Mouse (Mus musculus) testis, postnatal 14 days (tissue): ENCODE measurements around the gene Plcd1.
A peak's percentile ranks its signal among the peaks of the same experiment; 100 is the strongest.

Experiments used
- DNase-seq: peaks from one replicate; pipeline ENCODE4 v3.0.0; 2021; ENCODE audit warnings: low spot score

The Plcd1 gene

GRCm38 (mm10) chr9:119053964-119054576 lies 39.2 kb downstream of the Plcd1 start:
- no peak for DNase-seq

GRCm38 (mm10) chr9:119052154-119052944 lies 41.0 kb downstream of the Plcd1 start, which contains the start of gene Vill:
TSS of gene Vill (plus strand) at chr9:119052778.
- DNase-seq: no peak

- no peak for DNase-seq
These were observed 42.1 kb downstream of the Plcd1 start for GRCm38 (mm10) chr9:119051158-119051557.

- no peak for DNase-seq
These were observed 45.0 kb downstream of the Plcd1 start for GRCm38 (mm10) chr9:119048182-119048903.

- no peak for DNase-seq
These were observed 53.1 kb downstream of the Plcd1 start for GRCm38 (mm10) chr9:119040101-119040775.

- DNase-seq: no peak
These were observed 54.7 kb downstream of the Plcd1 start for GRCm38 (mm10) chr9:119038574-119038973.

- DNase-seq: no peak
These were observed 56.1 kb downstream of the Plcd1 start for GRCm38 (mm10) chr9:119037076-119037730.

GRCm38 (mm10) chr9:119035836-119036235 lies 57.5 kb downstream of the Plcd1 start:
- DNase-seq: no peak

GRCm38 (mm10) chr9:119034676-119035665 lies 58.3 kb downstream of the Plcd1 start:
- no peak for DNase-seq

- DNase-seq: no peak
These were observed 59.2 kb downstream of the Plcd1 start for GRCm38 (mm10) chr9:119034069-119034468.

GRCm38 (mm10) chr9:119033111-119033921 lies 60.0 kb downstream of the Plcd1 start:
- DNase-seq: no peak

GRCm38 (mm10) chr9:119032538-119032937 lies 60.8 kb downstream of the Plcd1 start:
- no peak for DNase-seq

GRCm38 (mm10) chr9:119031772-119032171 lies 61.5 kb downstream of the Plcd1 start:
- peak; percentile 65 for DNase-seq

GRCm38 (mm10) chr9:119031038-119031437 lies 62.3 kb downstream of the Plcd1 start:
- DNase-seq: no peak

GRCm38 (mm10) chr9:119029568-119029967 lies 63.7 kb downstream of the Plcd1 start:
- DNase-seq: no peak

GRCm38 (mm10) chr9:119028226-119029195 lies 64.8 kb downstream of the Plcd1 start:
- no peak for DNase-seq

GRCm38 (mm10) chr9:119027337-119027736 lies 66.0 kb downstream of the Plcd1 start:
- no peak for DNase-seq

- DNase-seq: no peak
These were observed 67.4 kb downstream of the Plcd1 start for GRCm38 (mm10) chr9:119025832-119026331.
